Mouse (Mus musculus) kidney, embryonic 16.5 days (tissue): Measurements from ENCODE around the gene Sh3gl3. TPM values are rescaled to one million over a fixed set of nuclear protein-coding genes. Genes with fewer than 3 reads are reported as not detected.
"Not testable (repeated sequence)": the region's sequence is repeated elsewhere in the genome, so short reads cannot be mapped to it uniquely, and the experiment has no call there.

Experiments used
- ATAC-seq: fragments of 200-750 bp; cut with Nextera tagmentation; 2 replicates; pipeline ENCODE4 v1.8.0; 2017; ENCODE audit warnings: moderate TSS enrichment; ENCODE audit not compliant: low FRiP score, low TSS enrichment
- H3K27ac ChIP-seq: fragments of 300-500 bp; sonication (generic); 2 replicates; pipeline ENCODE4 v1.5.1; 2014; ENCODE audit warnings: low read length
- H3K27me3 ChIP-seq: fragments of 300-500 bp; sonication (generic); 2 replicates; pipeline ENCODE4 v1.6.1; 2014; ENCODE audit warnings: low read length, control low read depth, mixed read lengths; ENCODE audit not compliant: insufficient read depth
- H3K36me3 ChIP-seq: fragments of 300-500 bp; sonication (generic); 2 replicates; pipeline ENCODE4 v1.6.1; 2014; ENCODE audit warnings: low read length, control low read depth, mixed read lengths; ENCODE audit not compliant: insufficient read depth
- H3K4me1 ChIP-seq: fragments of 300-500 bp; sonication (generic); 2 replicates; pipeline ENCODE4 v1.6.1; 2014; ENCODE audit warnings: low read length, control low read depth, mixed read lengths; ENCODE audit not compliant: insufficient read depth
- H3K4me2 ChIP-seq: fragments of 300-500 bp; sonication (generic); replicated peaks from 2 replicates; pipeline ENCODE4 v1.6.1; 2014; ENCODE audit warnings: low read depth, low read length
- H3K4me3 ChIP-seq: fragments of 300-500 bp; sonication (generic); 2 replicates; pipeline ENCODE4 v1.5.1; 2014; ENCODE audit warnings: mild to moderate bottlenecking, low read length
- H3K9ac ChIP-seq: fragments of 300-500 bp; sonication (generic); replicated peaks from 2 replicates; pipeline ENCODE4 v1.6.1; 2014; ENCODE audit warnings: low read length
- H3K9me3 ChIP-seq: fragments of 300-500 bp; sonication (generic); 2 replicates; pipeline ENCODE4 v1.6.1; 2016; ENCODE audit warnings: low read length, control low read depth
- WGBS: fragments of 180-500 bp; shearing (Covaris S2); extraction: QIAGEN DNeasy Blood & Tissue Kit; methylation state at CpG from one replicate; pipeline ENCODE4 v1.1.7; 2014; 5-methylcytosine and 5-hydroxymethylcytosine counted together
- polyA plus RNA-seq: library from polyadenylated mRNA; unstranded; fragments of >200 nt; fragmentation: Nextera tagmentation; extraction: Ambion mirVana; gene quantifications from 2 replicates; pipeline ENCODE4 v1.2.1, GENCODE M21; 2015

The Sh3gl3 gene
- polyA plus RNA-seq, 1 experiment from 2014 or later, result 12.1 TPM

DNA sequence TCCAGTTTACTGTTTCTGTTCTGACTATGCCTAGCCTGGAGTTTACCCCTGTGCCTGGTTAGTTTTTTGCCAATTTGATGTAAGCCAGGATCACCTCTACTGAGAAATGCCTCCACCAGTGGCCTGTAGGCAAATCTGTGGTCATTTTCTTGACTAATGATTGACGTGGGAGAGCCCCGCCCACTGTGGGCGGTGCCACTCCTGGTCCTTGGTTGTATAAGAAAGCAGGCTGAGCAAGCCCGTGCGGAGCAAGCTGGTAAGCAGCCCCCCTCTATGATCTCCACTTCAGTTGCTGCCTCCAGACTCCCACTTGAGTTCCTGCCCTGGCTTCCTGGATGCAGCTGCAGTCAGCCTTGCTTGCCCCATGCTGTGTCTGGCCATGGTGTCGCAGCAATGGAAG lies 83.3 kb downstream of the Sh3gl3 start:
- 72% methylated on average over 6 of the region's 6 CpGs for WGBS
- ATAC-seq, result no peak

DNA sequence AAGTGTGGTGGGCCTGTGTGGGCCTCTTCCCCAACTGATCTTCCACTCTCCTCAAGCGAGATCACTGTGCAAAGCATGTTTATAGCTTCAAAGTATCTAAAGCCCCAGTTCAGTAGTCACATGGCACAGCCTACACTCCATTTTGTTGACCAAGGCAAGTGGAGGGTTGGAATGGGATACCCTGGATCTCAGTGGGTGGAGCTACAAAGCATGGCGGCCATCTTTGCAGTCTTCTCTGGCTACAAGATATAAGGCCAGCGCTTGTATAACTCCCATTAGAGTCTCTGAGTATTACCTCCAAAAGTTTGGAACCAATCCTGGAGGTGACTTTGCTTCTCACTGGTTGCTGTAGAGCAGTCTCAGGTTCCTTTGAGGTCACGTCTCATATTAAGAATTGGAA lies 83.9 kb downstream of the Sh3gl3 start:
- Histone ChIP-seq H3K4me1 (no peaks in the 10 kb centered on the region), H3K4me3 (no peak overlapping the region), H3K36me3 (no peaks in the 10 kb centered on the region), H3K4me2 (no peak overlapping the region), H3K27ac (no peak overlapping the region), H3K9ac (no peak overlapping the region), H3K9me3 (no peaks in the 10 kb centered on the region), H3K27me3 (no peaks in the 10 kb centered on the region)
- ATAC-seq, result no peak
- WGBS, result 91% methylated on average over 4 of the region's 4 CpGs

More for the DNA sequence above, 83.3 kb downstream of the Sh3gl3 start:
- Histone ChIP-seq H3K4me3 (no peak overlapping the region), H3K36me3 (no peaks in the 10 kb centered on the region), H3K4me2 (no peak overlapping the region), H3K4me1 (no peaks in the 10 kb centered on the region), H3K9me3 (no peaks in the 10 kb centered on the region), H3K27ac (no peak overlapping the region), H3K27me3 (no peaks in the 10 kb centered on the region), H3K9ac (no peak overlapping the region)

DNA sequence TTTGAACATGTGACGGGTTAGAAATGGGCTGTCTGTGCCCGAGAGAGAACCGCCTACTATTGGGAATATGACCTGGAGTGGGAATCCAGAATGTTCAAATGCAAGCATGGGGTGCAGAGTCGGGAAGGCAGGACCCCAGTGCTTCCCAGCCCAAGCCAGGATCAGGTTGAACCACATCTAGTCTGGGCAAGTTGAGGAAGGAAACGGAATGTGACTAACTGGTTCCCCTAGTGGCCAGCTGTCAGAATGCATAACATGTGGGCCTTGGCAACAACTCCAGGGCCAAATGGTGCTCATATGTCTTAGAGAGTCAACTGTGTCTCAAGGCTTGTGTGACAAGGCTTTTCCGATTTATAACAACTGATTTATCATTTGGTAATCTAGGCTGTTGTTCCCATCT lies 86.6 kb downstream of the Sh3gl3 start:
- Histone ChIP-seq H3K4me2 (no peak overlapping the region), H3K27me3 (no peaks in the 10 kb centered on the region), H3K9me3 (no peaks in the 10 kb centered on the region), H3K4me1 (no peaks in the 10 kb centered on the region), H3K36me3 (no peaks in the 10 kb centered on the region), H3K4me3 (no peak overlapping the region), H3K9ac (no peak overlapping the region), H3K27ac (no peak overlapping the region)
- ATAC-seq, result no peak
- 72% methylated on average over 6 of the region's 6 CpGs for WGBS

DNA sequence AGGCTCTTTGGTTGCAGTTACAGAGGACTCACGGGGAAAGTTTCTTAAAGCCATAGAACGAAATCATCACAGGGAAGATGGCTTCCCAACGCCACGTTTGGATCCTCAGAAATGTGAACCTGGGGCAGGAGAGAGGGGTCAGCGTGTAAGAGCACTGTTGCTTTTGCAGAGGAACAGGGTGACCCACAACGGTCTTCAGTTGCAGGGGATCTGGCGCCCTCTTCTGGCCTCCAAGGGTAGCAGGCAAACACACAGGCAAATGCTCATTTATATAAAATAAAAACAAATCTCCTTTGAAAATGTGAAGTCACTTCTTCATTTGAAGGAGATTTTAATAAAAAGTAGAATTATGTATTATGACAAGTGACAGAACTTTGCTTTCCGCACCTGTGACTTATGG lies 89.5 kb downstream of the Sh3gl3 start:
- WGBS, result 19% methylated on average over 8 of the region's 8 CpGs
- Histone ChIP-seq H3K27me3 (no peaks in the 10 kb centered on the region), H3K9ac (no peak overlapping the region), H3K27ac (no peak overlapping the region), H3K4me1 (no peaks in the 10 kb centered on the region), H3K36me3 (no peaks in the 10 kb centered on the region), H3K9me3 (no peaks in the 10 kb centered on the region), H3K4me2 (no peak overlapping the region), H3K4me3 (no peak overlapping the region)
- no peak for ATAC-seq

DNA sequence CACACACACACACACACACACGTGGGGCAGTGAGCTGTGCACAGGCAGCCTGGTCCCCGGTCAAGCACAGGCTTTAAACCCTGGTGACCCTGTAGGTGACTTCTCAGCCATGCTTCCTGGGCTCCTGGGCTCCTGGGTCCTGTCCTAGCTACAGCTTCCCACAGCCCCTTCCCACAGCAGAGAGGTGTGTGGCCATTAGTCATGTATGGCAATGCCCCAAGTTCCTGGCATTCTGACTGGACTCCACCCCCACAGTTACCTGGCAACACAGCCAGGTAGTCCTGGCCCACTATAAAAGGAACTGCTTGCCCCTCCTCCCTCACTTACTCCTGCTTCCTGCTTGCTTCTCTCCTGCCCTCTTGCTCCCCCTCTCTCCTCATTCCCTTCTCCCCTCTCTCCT lies 90.5 kb downstream of the Sh3gl3 start:
- 58% methylated on average over 2 of the region's 2 CpGs for WGBS
- no peaks in the 10 kb centered on the region for H3K36me3 ChIP-seq
- peak; percentile 59 for ATAC-seq

DNA sequence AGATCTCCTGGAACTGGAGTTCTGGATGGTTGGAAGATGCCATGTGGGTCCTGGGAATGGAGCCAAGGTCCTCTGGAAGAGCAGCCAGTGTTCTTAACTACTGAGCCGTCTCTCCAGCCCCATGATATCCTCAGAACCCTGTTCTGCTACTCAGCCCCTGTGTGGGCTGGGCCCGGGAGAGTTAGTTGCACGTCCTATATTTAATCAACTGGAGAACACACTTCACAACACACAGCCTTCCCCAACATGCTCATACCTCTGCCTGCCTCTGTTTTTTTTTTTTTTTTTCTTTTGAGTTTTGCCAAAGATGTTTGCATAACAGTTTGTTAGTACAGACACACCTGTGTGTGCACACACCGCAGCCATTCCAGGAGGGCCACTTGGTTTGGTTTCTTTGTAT lies 91.7 kb downstream of the Sh3gl3 start:
- 64% methylated on average over 4 of the region's 4 CpGs for WGBS
- no peaks in the 10 kb centered on the region for H3K36me3 ChIP-seq
- H3K4me2 ChIP-seq, result no peak overlapping the region
- no peaks in the 10 kb centered on the region for H3K27me3 ChIP-seq
- no peaks in the 10 kb centered on the region for H3K4me1 ChIP-seq
- H3K9me3 ChIP-seq, result no peaks in the 10 kb centered on the region
- H3K9ac ChIP-seq, result no peak overlapping the region
- no peak overlapping the region for H3K4me3 ChIP-seq
- no peak overlapping the region for H3K27ac ChIP-seq
- ATAC-seq, result no peak

More for the DNA sequence above, 90.5 kb downstream of the Sh3gl3 start:
- H3K4me1 ChIP-seq, result no peaks in the 10 kb centered on the region
- H3K4me3 ChIP-seq, result no peak overlapping the region
- H3K9me3 ChIP-seq, result no peaks in the 10 kb centered on the region
- no peak overlapping the region for H3K9ac ChIP-seq
- H3K4me2 ChIP-seq, result no peak overlapping the region
- no peaks in the 10 kb centered on the region for H3K27me3 ChIP-seq
- no peak overlapping the region for H3K27ac ChIP-seq

DNA sequence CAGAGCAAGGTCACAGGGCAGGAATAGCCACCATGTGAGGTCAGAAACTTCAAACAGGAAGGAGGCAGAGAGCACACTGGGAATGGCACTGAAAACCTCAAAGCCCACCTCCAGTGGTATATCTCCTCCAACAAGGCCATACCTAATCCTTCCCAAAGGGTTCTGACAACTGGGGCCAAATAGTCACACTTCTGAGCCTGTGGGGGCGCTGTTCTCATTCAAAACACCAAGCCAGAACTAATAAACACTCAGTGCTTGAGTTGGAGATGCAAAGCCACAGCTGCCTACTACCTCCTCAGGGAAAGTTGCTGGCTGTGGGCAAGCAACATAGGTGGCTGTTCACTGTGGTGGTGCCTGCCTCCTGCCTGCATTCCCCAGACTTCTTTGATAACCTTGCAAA lies 96.3 kb downstream of the Sh3gl3 start:
- no peak overlapping the region for H3K9ac ChIP-seq
- WGBS, result 25% methylated on average over 1 of the region's 1 CpGs
- H3K9me3 ChIP-seq, result no peaks in the 10 kb centered on the region
- H3K4me3 ChIP-seq, result no peak overlapping the region
- H3K27me3 ChIP-seq, result no peaks in the 10 kb centered on the region
- no peak overlapping the region for H3K4me2 ChIP-seq
- H3K4me1 ChIP-seq, result no peaks in the 10 kb centered on the region
- H3K27ac ChIP-seq, result no peak overlapping the region
- ATAC-seq, result no peak
- H3K36me3 ChIP-seq, result no peaks in the 10 kb centered on the region

DNA sequence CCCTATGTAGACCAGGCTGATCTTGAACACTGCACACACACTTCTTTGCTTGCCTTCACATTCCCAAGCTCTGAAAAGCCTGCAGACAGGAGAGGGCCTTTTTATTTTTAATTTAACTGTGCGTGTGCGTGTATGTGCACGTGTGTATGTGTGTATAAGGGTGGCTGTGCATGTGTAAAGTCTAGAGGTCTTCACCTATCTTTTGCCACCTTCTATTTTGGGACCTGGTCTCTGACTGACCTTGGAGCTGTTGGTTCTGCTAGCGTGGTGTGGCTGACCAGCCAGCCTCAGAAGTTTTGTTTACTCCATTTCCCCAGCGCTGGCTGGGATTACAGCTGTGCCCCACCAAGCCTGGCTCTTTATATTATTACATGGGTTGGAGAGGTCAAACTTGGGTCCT lies 98.1 kb downstream of the Sh3gl3 start:
- Histone ChIP-seq H3K9ac (no peak overlapping the region), H3K36me3 (no peaks in the 10 kb centered on the region), H3K4me3 (no peak overlapping the region), H3K9me3 (no peaks in the 10 kb centered on the region), H3K4me2 (no peak overlapping the region), H3K27me3 (no peaks in the 10 kb centered on the region), H3K4me1 (no peaks in the 10 kb centered on the region), H3K27ac (no peak overlapping the region)
- no peak for ATAC-seq
- 80% methylated on average over 5 of the region's 5 CpGs for WGBS

DNA sequence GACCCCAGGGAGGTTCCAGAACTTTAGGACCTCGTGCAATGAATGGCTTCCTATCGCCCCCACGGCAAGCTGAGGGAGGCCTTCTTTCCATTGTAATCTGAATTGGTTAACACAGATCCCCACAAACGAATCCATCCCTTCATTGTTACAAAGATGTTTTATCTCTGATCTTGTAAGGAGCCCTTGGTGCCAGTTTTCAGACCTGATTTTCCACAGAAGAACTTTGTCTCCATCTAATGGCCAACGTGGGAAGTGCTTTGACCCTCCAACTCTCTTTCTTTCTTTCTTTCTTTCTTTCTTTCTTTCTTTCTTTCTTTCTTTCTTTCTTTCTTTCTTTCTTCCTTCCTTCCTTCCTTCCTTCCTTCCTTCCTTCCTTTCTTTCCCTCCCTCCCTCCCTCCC lies 99.2 kb downstream of the Sh3gl3 start:
- not testable (repeated sequence) for H3K27me3 ChIP-seq, H3K9ac ChIP-seq, H3K4me3 ChIP-seq, H3K4me1 ChIP-seq, H3K9me3 ChIP-seq, H3K27ac ChIP-seq, H3K4me2 ChIP-seq, ATAC-seq, H3K36me3 ChIP-seq
- 31% methylated on average over 5 of the region's 5 CpGs for WGBS

DNA sequence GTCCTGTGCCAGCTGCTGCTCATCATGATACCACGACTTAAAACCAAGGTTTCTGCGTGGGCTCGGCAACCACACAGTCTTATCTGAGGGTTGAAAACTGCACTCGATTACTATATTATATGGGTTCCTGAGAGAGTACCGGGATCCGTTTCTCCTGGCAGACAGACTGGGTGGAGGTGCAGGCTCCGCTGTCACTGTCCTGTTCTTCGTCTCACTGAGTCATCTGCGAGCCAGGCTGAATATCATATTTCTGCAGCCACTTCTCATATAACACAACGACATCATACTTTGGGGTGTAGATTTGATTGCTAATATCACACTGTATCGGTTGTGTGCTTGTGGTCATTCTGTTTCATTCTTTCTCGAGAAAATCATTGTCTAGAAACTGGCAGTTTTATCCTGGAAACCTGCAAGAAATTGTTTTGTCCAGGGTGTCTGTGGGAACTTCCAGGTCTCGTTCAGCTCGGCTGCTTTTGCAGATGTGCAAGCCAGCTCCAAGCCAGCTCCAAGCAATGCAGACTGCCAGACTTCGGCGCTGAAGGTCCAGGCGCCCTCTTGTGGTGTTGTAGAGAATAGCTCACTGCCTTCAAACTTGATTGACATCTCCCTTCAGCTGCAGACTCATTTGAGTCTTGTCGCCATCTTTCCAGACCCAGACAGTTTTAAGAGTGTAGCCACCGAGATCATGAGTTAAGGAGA lies 100.5 kb downstream of the Sh3gl3 start:
- 0 out of 2 replicates have a peak overlapping the region, but pooled peaks have one; percentile 5 for H3K4me2 ChIP-seq
- H3K9ac ChIP-seq, result no peak overlapping the region; the same call in 1 of the 2 replicates
- no peak for ATAC-seq
- no peak overlapping the region for H3K27ac ChIP-seq
- no peaks in the 10 kb centered on the region for H3K27me3 ChIP-seq
- no peaks in the 10 kb centered on the region for H3K4me1 ChIP-seq
- no peak overlapping the region for H3K4me3 ChIP-seq
- H3K36me3 ChIP-seq, result no peaks in the 10 kb centered on the region
- WGBS, result 37% methylated on average over 19 of the region's 19 CpGs
- no peaks in the 10 kb centered on the region for H3K9me3 ChIP-seq
